Mouse (Mus musculus): Measurements from ENCODE around the gene Tex37. TPM values are rescaled to one million over a fixed set of nuclear protein-coding genes. Genes with fewer than 3 reads are reported as not detected.
A peak's percentile ranks its signal among the peaks of the same experiment; 100 is the strongest.

The Tex37 gene
- polyA plus RNA-seq, 1 experiment from 2014 or later: not detected

DNA sequence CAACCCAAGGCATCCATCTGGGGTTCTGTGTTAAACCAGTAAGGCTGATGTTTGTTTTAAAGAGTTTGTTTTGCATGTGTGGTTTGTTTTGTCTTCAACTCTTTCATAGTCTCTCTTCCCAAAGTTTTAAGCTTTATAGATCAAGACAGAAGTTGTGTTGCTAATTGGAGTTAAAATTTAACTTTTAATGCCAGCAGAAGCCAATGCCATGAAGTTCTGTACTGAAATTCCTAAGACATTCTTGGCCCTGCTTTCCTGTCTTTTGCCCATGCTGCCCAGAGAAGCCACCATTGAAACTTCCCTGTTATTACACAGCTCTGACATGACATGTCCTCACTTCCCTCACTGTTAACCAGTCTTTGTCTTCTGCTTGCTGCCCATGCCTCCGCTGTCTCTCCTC is 43.7 kb downstream of the Tex37 start:
- H3K27ac ChIP-seq: no peak overlapping the region
- 97% methylated on average over 1 of the region's 1 CpGs for WGBS
- no peaks in the 10 kb centered on the region for H3K27me3 ChIP-seq
- no peak overlapping the region for H3K9ac ChIP-seq
- no peak for ATAC-seq (replicated peaks; ENCODE audit: low FRiP score)
- H3K4me3 ChIP-seq (replicated peaks): no peak overlapping the region
- H3K36me3 ChIP-seq: peaks cover 19% of the 10 kb centered on the region
- H3K9me3 ChIP-seq (replicated peaks): no peaks in the 10 kb centered on the region
- 0 out of 2 replicates have a peak, but pooled peaks cover 3% of the 10 kb centered on the region for H3K4me1 ChIP-seq
- no peak overlapping the region for H3K4me2 ChIP-seq

DNA sequence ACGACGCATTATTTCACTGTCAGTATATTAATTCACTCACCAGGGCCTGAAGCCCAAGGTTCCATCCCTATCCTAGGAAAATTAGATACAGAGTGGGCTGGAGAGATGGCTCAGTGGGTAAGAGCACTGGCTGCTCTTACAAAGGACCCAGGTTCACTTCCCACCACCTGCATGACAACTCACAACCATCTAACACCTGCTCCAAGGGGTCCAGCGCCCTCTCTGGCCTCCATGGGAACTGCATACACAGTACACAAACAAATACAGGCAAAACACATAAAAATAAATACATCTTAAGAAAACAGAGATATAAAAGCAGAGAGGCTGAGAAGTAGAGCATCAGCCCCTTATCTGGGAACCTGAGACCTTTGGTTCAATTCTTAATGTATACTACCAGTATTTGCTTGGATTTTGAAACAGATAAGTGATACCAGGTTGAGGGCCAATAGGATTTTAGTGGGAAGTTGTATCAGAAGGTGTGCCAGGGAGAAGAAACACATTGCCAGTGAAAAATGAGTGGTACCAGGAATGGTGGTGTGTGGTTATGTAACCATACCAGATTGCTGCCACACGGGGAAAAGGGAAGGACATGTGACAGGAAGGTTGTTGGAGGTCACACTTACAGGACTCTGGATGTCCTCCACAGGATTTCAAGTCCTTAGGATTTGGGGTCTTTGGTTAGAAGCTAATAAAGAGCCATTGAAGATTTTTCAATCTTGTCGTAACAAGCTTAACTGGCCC is 44.5 kb downstream of the Tex37 start:
- 79% methylated on average over 5 of the region's 5 CpGs for WGBS

DNA sequence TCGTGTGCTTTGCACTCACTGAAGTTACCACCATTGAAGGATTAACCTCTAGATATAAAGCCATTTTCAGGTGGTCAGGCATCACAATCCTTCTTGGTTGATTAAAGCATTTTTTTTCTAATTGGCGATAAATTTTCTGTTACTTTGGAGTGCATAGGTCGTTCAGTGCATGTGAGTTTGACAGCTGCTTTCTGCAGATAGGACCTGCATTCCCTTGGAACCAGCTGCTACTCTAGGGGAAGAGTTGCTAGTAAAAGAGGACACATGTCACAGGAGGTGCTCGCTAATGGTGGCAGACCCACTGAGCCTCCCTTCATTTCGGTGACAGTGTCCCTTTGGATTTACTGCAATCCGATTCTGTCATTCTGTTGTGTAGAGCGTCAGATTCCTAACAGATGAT is 46.2 kb downstream of the Tex37 start:
- H3K4me2 ChIP-seq: no peak overlapping the region
- 79% methylated on average over 7 of the region's 7 CpGs for WGBS

More for the DNA sequence above, 44.5 kb downstream of the Tex37 start:
- Histone ChIP-seq H3K4me2 (no peak overlapping the region), H3K36me3 (peaks cover 11% of the 10 kb centered on the region), H3K27me3 (no peaks in the 10 kb centered on the region), H3K27ac (no peak overlapping the region), H3K9me3 (replicated peaks) (no peaks in the 10 kb centered on the region), H3K4me1 (0 out of 2 replicates have a peak, but pooled peaks cover 3% of the 10 kb centered on the region), H3K4me3 (replicated peaks) (no peak overlapping the region), H3K9ac (no peak overlapping the region)
- no peak for ATAC-seq (replicated peaks; ENCODE audit: low FRiP score)

DNA sequence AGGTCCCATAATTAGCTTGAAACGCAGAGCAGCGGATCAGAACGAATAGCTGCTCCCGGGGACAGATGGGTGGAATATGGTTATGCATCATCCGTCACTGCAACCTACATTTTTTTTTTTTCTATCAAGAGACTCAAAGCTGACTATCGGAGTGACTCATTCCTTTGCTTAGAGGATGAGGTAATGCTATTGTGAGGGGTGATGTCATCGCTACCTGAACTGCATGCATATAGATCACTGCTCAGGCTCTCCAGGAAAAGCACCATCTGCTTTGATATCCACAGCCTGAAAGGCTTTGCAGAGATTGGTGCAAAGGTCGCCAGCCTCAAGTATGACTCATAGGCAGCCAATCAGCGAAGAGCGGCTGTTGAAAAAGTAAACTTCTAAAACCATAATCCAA is 46.6 kb downstream of the Tex37 start:
- no peak overlapping the region for H3K4me2 ChIP-seq
- no peaks in the 10 kb centered on the region for H3K9me3 ChIP-seq (replicated peaks)
- H3K27me3 ChIP-seq: no peaks in the 10 kb centered on the region
- no peak overlapping the region for H3K27ac ChIP-seq
- 0 out of 2 replicates have a peak, but pooled peaks cover 3% of the 10 kb centered on the region for H3K4me1 ChIP-seq
- WGBS: 70% methylated on average over 10 of the region's 10 CpGs
- peaks cover 5% of the 10 kb centered on the region; the same call in 1 of the 2 replicates for H3K36me3 ChIP-seq
- H3K9ac ChIP-seq: no peak overlapping the region
- peak; percentile 54; the same call in 1 of the 2 replicates for ATAC-seq (replicated peaks; ENCODE audit: low FRiP score)
- H3K4me3 ChIP-seq (replicated peaks): no peak overlapping the region

More for the DNA sequence above, 46.2 kb downstream of the Tex37 start:
- ATAC-seq (replicated peaks; ENCODE audit: low FRiP score): no peak
- 0 out of 2 replicates have a peak, but pooled peaks cover 3% of the 10 kb centered on the region for H3K4me1 ChIP-seq
- H3K36me3 ChIP-seq: peaks cover 5% of the 10 kb centered on the region; the same call in 1 of the 2 replicates
- H3K27ac ChIP-seq: no peak overlapping the region
- no peaks in the 10 kb centered on the region for H3K27me3 ChIP-seq
- no peak overlapping the region for H3K4me3 ChIP-seq (replicated peaks)
- no peaks in the 10 kb centered on the region for H3K9me3 ChIP-seq (replicated peaks)
- no peak overlapping the region for H3K9ac ChIP-seq

DNA sequence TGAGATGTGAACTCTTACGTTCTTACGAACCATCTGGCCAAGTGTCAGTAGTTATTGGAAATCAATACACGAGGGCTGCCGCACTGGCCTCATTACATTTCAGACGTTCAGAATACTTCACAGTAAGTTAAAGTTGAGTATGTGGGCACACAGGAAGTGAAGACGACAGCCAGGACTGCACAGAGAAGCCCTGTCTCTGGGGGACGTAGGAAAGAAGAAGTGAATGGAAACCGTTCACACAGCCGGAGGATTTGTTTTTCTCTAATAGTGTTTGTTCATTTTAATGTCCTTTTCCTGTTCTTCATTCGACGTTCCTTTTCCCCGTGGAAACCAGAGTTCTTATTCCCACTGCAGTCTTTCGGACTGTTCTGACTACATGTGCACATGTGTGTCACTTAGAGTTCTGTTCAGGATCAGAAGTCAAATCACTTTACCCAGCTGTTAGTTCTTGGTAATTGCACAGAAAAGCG is 47.2 kb downstream of the Tex37 start:
- ATAC-seq (replicated peaks; ENCODE audit: low FRiP score): no peak
- Histone ChIP-seq H3K4me1 (0 out of 2 replicates have a peak, but pooled peaks cover 3% of the 10 kb centered on the region), H3K9ac (no peak overlapping the region), H3K4me2 (no peak overlapping the region), H3K27me3 (no peaks in the 10 kb centered on the region), H3K9me3 (replicated peaks) (no peaks in the 10 kb centered on the region), H3K4me3 (replicated peaks) (no peak overlapping the region), H3K27ac (no peak overlapping the region), H3K36me3 (no peaks in the 10 kb centered on the region)
- WGBS: 70% methylated on average over 14 of the region's 14 CpGs

DNA sequence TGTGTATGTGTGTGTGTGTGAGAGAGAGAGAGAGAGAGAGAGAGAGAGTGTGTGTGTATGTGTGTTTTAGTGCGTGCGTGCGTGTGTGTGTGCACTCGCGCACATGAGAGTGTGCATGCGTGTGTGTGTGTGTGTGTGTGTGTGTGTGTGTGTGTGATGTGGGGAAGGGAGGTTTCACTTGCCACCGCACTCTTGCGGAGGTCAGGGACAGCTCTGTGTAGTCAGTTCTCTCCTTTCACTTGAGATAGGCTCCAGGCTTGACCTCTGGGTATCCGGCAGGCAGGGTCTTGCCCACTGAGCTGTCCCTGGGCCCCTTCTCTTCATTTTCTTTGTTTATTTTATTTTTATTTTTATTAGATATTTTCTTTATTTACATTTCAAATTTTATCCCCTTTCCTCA is 51.4 kb downstream of the Tex37 start:
- Histone ChIP-seq H3K9me3 (replicated peaks) (no peaks in the 10 kb centered on the region), H3K36me3 (peaks cover 3% of the 10 kb centered on the region; the same call in 1 of the 2 replicates), H3K4me1 (no peaks in the 10 kb centered on the region), H3K4me3 (replicated peaks) (no peak overlapping the region), H3K27me3 (no peaks in the 10 kb centered on the region), H3K27ac (no peak overlapping the region), H3K4me2 (no peak overlapping the region), H3K9ac (no peak overlapping the region)
- 92% methylated on average over 9 of the region's 9 CpGs for WGBS
- no peak for ATAC-seq (replicated peaks; ENCODE audit: low FRiP score)

DNA sequence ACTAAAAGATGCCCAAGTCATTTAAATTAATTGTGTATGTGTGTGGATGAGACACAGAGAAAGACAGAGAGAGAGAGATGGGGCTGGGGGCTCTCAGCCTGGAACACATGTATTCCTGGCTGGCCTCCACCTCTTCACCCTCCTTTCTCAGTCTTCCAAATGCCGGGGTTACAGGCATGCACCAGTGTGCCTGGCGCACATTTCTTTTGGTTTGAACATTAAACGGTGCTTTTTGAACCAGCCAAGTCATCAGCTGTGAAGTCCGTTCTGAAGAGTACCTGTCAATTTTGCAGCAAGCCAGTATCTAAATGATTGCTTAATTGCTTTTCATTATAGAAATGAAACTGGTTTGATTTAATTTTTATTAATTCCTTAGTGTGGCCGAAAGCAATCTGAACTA is 52.0 kb downstream of the Tex37 start:
- Histone ChIP-seq H3K4me3 (replicated peaks) (no peak overlapping the region), H3K4me1 (no peaks in the 10 kb centered on the region), H3K4me2 (no peak overlapping the region), H3K27me3 (no peaks in the 10 kb centered on the region), H3K36me3 (peaks cover 7% of the 10 kb centered on the region; the same call in 1 of the 2 replicates), H3K9ac (no peak overlapping the region), H3K9me3 (replicated peaks) (no peaks in the 10 kb centered on the region), H3K27ac (no peak overlapping the region)
- ATAC-seq (replicated peaks; ENCODE audit: low FRiP score): no peak
- WGBS: 73% methylated on average over 5 of the region's 5 CpGs

DNA sequence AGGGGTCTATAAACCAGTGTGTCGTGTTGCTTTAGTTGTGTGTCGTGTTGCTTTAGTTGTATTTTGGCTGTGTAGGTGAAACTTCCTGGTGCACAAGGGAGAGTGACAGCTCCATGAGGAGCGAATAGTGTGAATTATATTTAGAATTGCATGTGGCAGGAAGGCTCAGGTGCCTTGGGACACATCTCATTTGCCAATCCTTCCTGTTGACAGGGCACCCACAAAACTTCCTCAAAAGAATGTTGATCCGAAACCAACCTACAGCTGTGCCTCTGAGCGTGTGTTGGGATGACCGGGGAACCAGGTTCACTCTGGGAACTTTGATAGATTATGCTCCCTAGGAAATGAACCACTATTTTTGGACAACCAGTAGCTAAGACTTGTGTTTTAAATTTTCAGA is 54.4 kb downstream of the Tex37 start:
- ATAC-seq (replicated peaks; ENCODE audit: low FRiP score): no peak
- no peaks in the 10 kb centered on the region for H3K4me1 ChIP-seq
- H3K27me3 ChIP-seq: no peaks in the 10 kb centered on the region
- H3K36me3 ChIP-seq: peaks cover 12% of the 10 kb centered on the region
- no peak overlapping the region for H3K27ac ChIP-seq
- H3K9ac ChIP-seq: no peak overlapping the region
- H3K4me3 ChIP-seq (replicated peaks): no peak overlapping the region
- no peaks in the 10 kb centered on the region for H3K9me3 ChIP-seq (replicated peaks)
- 89% methylated on average over 6 of the region's 6 CpGs for WGBS
- H3K4me2 ChIP-seq: no peak overlapping the region

Other genes starting within 250 kb of the Tex37 start
- 3.1 and 3.4 TPM in 2 replicates for gene Rpia, start 126.7 kb downstream of the Tex37 start, polyA plus RNA-seq (2015; fragmentation: Nextera tagmentation; extraction: Ambion mirVana)
- gene Eif2ak3, start 74.4 kb downstream of the Tex37 start, polyA plus RNA-seq (2015; fragmentation: Nextera tagmentation; extraction: Ambion mirVana): 11.2 and 12.5 TPM in 2 replicates
- gene Foxi3, start 37.6 kb upstream of the Tex37 start, polyA plus RNA-seq (2015; fragmentation: Nextera tagmentation; extraction: Ambion mirVana): not detected in 2 replicates
- gene Thnsl2, start 225.5 kb upstream of the Tex37 start, polyA plus RNA-seq (2015; fragmentation: Nextera tagmentation; extraction: Ambion mirVana): 36.7 and 39.9 TPM in 2 replicates